Mouse (Mus musculus) right cerebral cortex, postnatal 36 days (tissue): ENCODE measurements around the gene Retreg1.

Experiments
- DNase-seq, 2 experiments: peaks; one replicate each; pipeline ENCODE4 v3.0.0; 2022; ENCODE audit warnings: low spot score in 2 of 2, mixed read lengths in 1 of 2

Gene Retreg1

DNA sequence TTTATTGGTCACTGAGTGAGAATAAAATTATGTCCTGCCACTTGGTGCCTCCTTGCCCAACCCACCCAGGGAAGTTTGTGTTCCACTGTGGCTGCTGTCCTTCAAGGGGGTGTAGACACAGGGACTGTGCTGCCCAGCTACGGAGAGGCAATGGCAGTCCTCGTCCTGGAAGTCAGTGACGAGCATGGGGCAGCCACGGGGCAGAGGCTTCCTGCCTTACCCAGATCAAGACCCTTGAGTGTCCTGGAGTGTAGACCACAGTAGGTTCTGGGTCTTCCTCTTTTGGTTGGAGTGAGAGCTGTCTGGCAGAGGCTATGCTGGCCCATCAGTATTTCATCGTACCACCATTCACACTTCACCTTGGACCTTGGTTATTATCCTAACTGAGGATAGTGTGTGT, 37.2 kb downstream of the Retreg1 start:
- no peak for DNase-seq

DNA sequence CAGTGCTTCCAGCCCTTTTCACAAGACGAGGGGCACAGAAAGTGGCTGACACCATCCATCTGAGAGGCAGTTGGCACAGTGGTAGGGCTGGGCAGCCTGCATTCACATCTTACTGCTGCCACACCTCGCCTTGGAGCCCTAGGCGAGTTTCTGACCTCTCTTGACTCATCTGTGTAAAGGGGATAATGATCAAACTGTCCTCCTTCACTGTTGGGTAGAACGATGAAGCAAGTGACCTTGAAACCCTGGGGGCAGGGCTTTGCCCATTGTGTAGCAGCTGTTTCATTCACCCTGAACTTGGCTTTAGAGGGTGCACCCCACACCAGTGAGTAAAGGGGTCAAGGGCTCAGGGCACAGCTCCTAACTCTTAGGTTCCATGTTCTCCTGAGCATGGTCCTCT, 39.0 kb downstream of the Retreg1 start:
- no peak for DNase-seq

DNA sequence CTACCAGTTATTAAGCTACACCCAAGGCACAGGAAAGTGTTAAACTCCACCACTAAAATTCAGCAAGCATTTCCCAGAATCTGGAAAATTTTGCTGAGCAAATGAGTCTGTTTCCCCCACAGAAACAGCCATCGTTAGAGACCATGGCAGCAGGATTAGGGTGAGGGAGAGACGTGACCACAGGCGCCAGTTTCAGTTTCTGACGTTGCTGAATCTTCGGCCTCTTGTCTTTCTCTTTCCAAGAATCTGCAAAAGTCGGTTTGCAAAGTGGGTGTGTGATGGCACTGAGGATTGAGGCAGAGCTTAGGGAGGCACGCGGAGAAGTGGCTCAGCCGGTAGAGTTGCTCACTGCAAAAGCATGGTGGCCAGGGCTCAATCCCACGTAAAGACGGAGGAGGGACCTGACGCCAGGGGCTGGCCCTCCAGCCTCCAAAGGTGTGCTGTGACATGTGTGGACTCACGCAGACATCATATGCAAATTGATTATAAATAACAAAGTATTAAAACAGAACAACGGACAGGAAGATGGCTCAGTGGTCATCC, 41.5 kb downstream of the Retreg1 start:
- no peak for DNase-seq

DNA sequence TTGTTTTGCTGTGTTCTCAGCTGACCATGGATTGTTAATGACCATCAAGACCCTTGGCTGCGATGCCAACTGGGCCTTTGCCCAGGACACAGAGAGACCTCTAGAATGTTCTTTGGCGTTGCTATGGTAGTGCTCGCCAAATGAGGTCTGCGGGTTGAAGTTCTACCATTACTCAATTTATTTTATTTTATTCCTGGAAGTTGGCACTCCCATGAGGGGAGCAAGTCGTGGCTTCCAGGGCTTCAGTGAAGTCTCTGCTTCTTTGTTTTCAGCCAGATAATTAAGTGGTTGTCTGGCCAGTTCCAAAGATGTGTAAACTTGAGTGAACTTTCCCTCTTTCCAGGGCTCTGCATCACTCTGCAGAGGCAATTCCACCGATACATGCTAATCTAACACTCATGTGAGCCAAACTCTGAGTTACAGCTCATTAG, 43.6 kb downstream of the Retreg1 start:
- DNase-seq = peak; percentile 41 to 61

DNA sequence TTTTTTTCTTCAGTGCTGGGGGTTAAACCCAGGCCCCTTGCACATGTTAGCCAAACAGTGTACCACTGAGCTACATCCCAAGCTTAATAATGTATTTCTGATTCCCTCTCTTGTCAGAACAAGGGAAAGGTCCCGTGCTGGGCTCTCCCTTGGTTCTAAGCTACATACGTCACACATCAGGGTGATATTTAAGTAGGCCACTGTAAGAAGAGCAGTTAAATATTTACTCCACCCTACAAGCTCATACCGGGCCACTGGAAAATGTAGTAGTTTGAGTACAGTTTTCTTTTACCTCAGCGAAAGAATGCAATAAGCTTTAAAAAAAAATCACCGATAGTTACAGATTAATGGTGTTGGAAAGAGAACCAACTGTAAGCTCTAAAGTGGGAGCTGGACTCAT, 46.9 kb downstream of the Retreg1 start:
- DNase-seq = no peak

DNA sequence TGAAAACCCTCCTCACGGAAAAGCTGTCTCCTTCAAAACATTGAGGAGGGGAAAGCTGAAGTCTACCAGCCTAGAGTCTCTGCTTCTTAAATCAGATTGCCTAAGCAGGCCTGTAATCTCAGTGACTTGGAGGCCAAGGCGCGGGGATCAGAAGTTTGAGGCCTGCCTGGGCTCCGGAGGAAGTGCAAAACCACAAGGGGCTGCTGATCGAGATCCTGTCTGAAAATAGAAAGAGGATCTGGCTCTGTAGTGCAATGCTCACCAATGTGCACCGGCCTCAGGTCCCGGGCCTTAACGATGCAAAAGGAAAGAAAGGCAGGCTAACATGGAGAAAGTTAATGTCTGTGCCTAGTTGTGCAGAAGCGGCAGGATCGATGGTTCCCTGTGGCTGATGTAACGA, 48.6 kb downstream of the Retreg1 start:
- no peak for DNase-seq

DNA sequence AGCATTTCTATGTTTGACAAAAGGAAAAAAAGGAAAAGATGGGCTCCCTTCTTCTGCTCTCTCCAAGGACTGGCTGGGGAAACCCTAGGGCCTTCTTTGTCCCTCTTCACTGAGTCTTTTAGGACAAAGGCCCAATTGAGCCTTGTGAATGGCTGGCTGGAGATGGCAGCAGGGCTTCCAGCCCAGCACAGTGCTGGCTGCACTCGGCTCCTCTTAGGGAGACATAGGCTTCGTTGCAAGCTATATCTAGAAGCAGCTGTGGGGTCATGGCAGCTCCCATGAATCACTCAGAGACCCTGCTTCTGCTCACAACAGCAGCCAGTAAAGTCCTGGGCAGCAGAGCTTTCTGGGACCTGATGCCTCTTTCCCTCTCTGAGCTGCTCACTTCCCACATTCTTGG, 50.3 kb downstream of the Retreg1 start:
- DNase-seq = no peak

DNA sequence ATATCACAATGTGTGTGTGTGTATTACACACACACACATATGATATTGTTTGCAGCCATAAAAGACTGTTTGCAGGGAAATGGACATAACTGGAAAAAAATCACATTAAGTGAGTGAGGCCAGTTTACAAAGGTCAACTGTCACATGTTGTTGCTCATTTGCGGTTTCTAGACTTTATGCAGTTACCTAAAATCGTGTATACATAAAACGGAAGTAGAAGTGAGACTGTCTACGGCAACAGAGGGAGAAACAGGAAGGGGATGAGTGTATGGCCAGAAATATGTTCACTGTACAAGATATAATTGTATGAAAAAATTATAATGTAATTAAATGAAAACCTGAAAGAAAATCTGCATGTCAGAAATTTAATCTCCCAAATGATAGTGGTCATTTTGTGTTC, 53.8 kb downstream of the Retreg1 start:
- no peak for DNase-seq

DNA sequence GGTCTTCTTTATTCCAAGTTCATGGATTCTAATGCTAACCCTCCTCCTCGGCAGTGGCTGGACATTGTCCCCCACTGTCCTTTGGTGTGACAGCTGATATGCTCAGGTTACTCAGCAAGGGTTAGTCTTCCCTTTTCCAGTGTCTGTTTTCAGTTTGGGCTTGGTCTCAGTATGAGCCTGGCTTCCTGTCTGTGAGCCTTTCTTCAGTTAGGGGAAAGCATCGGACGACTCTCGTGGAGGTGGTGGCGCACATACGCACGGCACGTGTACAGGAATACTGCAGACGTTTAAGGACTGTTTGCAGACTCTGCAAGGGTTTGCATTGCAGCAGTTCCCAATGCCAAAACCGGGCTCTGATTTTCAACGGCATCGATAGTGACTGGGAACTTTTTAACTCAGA, 54.6 kb downstream of the Retreg1 start:
- DNase-seq = no peak

DNA sequence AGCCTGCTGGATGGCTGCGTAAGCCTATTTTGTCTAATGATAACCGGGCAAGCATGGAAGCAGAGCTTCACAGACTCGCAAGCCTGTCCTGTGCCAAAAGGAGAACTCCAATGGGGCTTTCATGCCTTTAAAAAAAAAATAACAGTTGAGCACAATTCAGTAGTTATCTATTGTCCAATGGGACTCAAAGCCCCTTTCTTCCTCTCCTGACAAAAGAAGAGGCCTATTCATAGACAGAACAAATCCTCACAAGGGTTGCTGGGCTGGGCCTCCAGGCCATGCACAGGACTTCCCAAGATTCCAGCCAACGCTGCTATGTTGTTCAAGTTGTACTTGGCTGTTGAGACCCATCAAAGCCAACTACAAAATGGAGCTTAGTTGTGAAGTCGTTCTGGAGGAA, 56.0 kb downstream of the Retreg1 start:
- no peak for DNase-seq

DNA sequence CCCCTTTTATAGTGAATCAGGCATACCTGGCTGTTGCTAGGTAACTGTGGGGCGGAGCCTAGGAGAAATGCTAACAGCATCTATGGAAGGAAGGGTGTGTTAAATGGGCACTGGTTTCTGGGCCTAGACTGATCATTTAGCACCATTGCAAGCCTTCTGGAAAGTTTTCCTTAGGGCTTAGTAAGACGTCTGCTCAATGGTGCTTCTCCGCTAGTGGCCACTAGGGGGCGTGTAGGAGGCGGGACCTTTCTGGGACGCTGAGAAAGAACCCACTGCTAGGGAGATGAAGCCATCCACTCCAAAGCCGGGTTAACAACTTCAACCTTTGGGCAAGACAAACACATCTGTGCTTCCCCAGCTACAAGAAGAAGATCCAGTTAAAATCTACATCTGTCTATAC, 57.6 kb downstream of the Retreg1 start:
- peak in 1 of 2 experiments; percentile 27 for DNase-seq

DNA sequence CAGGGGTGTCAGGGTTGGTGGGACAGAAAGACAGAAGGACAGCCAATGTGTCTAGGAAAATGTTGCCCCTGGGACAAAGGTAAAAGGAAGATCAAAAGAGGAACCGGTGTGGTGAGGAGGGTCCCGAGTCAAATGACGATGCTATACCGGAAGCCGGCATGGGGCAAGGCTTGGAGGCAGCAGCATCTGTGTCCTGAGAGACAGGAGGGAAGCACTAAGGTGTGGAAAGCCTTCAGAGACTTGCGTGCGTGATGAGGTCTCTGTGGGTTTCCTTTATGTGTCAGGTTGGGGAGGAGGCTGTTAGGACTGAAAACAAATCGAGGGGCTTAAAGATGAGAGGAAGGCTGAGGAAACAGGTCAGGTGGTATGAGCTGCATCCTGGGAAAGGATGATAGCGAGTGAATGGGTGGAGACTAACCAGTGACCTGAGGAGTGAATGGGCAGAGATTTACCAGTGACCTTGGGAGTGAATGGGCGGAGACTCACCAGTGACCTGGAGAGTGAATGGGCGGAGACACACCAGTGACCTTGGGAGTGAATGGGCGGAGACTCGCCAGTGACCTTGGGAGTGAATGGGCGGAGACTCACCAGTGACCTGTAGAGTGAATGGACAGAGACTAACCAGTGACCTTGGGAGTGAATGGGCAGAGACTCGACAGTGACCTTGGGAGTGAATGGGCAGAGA, 60.1 kb downstream of the Retreg1 start:
- DNase-seq = no peak

DNA sequence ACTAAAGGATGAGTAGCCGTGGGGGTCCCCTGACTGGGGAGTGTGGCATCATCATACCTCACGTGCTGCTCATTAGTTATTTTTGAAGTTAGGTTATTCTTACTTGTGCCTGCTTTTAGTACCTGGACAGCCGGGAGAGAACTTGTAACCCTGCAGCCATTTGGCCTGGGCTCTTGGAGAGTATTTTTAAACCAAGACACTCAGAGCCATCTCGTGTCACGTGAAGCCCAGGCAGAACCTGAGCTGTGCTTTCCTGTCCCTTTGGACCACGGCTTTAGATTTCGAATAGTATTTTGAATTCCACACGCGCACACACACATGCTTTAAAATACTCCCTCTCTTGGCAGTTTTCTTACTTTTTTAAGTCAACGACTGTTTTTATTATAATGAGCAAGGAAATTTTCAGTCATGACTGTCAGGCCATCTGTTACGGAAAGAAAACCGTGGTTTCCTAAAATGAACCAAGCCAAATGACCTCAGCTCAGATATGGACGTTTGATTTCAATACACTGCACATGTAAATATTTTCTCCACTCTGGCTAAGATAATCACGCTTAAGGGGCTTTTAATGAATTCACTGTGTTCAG, 61.5 kb downstream of the Retreg1 start:
- DNase-seq = no peak

DNA sequence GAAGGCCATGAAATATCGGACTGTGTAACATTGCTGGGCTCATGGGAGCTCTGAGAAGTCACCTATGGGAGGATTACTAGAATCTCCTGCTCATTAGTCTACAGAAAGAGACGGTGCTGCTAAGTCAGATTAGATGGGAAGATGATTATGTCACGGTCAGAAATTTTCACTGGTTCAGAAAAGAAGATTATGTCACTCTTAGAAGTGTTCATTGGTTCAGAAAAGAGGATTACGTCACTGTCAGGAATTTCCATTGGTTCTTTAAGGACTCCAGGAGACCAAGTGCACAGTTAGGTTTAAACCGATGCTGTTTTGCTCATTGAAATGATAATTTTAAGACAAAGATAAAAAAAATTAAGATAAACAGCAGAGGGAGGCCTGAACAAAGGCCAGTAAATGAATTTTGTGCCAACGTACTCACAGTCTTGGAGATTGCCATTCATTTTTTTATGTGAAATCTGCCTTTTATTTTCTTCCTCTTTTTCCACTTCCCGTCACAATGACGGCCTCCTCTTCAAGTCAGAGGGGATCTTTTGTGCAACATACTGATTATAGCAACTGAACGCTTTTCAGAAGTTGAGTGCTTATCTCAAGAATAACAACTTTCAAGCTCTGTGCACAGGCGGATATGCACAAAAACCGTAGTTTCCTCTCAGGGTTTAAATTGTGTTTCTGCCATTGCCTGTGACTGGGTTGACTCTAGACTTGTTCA, 67.0 kb downstream of the Retreg1 start:
- no peak for DNase-seq

DNA sequence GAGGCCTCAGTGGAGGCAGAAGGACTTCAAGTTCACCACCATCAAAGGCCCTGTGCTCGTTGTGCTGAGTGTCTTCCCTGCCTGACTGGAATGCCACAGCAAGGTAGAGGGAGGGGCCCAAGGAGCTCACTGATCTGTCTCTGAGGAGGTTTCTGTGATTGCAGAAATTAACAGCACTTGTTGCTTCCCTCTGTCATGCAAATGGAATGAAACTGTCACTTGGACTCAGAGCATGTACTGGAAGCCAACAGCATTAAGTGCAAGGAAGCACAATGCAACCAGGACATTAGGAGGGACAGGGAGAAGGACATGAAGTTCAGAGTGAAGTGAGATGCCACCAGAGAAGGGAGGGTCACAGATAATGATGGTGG, 67.5 kb downstream of the Retreg1 start:
- DNase-seq = no peak

DNA sequence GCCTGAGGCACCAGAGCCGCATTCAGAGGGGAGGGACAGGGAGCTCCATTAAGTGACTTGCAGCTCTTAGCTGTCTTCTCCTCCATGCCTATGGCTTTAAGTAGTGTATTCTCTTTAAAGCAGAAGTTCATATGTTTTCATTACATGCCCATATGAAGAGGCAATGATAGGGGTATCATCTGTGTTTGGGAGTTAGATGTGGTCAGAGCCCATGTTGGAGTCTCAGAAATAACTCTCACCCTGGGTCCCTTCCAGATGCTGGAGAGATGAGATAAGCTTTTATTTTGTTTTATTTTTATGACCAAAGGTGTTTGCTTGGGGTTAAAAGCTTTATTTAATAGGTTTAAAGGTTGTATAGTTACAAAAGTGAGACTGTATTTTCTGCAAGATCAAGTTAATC, 67.9 kb downstream of the Retreg1 start:
- DNase-seq = no peak

DNA sequence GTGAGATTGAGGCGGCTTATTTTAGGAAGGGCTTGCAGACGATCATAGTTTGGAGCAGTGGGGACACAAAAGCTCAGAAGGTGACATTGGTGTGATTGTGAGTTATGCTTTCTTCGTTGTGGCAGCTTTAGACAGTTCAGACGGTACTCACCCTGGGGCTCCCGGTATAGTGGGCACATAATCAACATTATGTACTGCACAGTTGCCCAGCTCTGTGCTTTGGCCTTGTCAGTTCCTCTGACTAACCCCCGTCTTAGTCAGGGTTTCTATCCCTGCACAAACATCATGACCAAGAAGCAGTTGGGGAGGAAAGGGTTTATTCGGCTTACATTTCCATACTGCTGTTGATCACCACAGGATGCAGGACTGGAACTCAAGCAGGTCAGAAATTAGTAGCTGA, 69.9 kb downstream of the Retreg1 start:
- no peak for DNase-seq

DNA sequence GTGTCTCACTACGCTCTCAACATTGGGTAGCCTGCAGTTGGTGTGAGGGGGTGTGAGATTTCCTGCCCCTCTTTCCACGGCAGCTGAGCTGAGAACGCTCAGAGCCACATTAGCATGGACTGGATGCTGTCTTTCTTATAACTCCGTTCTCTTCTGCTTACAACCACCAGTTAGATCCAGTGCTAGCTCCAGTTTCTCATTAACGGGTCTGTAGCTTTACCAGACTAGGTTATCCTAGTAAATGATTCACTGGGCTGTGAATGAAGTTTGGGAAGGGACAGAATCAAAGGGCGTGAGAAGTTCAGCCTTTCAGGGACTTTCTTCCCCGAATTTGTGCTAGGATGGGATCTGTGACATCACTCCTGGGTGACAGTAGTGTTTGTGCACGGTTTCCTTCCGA, 70.7 kb downstream of the Retreg1 start:
- DNase-seq = no peak

DNA sequence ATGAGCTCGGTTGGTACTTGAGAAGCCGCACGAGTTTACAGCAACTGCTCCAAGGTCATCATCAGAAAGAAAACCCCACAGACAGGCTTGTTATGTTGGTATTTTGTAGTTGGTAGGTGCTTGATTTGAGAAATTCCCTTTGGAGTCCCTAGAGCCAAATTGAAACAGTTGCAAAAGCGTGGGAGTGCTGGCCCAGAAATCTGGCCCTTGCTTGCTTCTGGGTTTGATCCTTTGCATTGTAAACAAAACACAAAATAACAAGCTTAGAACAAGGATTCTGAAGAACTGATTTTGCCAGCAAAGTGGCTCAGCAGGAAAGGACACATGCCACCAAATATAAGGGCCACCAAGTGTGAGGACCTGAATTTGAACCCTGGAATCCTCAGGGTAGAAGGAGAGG, 71.2 kb downstream of the Retreg1 start:
- DNase-seq = no peak

DNA sequence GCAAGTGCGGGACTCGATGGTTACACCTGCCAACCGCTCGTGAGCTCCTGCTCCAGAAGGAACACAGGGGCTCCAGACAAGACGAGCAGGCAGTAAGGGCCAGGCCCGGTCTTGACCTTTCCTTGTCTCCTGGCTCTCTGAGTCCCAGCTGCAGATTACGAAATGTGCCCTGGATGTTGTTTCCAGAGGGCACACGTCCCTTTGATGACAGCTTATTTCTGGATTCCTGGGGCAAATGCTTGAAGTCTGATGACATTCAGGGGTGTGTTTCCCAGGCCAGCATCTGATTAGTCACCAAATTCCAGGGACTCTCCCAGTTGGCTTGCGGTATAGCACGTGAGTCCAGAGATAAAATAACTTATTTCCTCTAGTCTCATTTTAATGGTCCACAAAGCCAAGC, 72.0 kb downstream of the Retreg1 start:
- DNase-seq = no peak

DNA sequence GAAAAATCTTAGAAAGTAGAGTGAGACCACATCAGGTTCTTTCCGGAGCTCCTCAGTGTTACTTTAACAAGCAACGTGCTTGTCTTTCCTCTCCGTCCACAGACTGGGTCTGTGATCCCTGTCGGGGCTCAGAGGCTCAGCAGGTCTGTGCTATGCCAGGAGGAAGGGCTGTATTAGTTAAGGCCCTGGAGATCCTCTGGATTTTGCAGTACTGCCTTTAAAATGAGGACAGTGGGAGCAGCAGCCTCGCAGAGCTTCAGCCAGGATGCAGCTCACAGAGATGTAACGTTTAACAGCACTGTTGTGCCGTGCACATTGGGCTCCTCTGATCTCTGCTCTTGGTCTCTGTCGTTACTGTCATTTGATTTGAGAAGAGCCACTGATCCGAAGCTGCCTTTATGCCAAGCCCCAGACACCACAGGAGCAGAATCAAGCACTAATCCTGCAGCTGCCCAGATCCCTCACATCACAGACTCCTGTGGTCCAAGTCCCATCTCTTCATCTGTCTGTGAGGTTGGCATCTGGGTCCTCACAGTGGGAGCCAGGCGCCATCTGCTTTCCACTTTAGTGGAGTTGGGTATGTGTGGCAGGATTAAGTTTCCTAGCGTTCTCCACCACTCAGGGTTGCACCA, 72.7 kb downstream of the Retreg1 start:
- no peak for DNase-seq

DNA sequence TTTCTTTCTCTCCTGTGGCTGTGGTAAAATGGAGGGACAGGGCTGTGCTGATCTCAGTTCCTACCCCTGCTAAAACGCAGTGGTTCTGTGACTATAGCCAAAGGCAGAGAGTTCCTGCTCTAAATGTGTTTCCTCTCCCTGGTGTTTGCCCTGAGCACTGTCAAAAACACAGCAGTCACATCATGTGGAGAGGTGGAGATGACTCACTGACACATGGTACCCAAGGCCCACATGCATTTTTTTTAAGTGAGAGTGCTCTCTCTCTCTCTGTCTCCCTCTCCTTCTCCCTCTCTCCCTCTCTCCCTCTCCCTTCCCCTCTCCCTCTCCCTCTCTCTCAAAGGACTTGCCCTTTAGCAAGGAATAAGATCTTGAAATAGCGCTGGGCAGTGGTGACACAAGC, 73.3 kb downstream of the Retreg1 start:
- DNase-seq = no peak

DNA sequence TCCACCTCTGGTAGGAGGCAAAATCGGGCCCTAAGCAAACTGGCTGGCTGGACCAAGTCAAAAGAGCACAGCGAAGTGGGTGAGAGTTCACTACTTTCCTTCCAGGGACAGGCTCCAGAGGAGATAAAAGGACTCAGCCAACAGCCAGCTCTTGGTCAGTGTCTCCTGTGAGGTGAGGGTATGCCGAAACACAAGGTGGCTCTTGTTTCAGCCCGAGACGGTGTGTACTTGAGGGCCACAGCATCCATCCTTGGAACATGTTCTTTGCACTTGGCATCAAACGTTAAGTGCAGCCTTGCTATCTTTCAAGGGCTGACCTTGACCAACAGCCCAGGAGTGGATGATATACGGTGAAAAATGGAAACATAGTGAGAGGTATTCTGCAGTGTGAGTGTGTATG, 75.7 kb downstream of the Retreg1 start:
- DNase-seq = no peak
